Comparison of ENCODE assay signal across 8 mouse cellular contexts in the genomic region with DNA sequence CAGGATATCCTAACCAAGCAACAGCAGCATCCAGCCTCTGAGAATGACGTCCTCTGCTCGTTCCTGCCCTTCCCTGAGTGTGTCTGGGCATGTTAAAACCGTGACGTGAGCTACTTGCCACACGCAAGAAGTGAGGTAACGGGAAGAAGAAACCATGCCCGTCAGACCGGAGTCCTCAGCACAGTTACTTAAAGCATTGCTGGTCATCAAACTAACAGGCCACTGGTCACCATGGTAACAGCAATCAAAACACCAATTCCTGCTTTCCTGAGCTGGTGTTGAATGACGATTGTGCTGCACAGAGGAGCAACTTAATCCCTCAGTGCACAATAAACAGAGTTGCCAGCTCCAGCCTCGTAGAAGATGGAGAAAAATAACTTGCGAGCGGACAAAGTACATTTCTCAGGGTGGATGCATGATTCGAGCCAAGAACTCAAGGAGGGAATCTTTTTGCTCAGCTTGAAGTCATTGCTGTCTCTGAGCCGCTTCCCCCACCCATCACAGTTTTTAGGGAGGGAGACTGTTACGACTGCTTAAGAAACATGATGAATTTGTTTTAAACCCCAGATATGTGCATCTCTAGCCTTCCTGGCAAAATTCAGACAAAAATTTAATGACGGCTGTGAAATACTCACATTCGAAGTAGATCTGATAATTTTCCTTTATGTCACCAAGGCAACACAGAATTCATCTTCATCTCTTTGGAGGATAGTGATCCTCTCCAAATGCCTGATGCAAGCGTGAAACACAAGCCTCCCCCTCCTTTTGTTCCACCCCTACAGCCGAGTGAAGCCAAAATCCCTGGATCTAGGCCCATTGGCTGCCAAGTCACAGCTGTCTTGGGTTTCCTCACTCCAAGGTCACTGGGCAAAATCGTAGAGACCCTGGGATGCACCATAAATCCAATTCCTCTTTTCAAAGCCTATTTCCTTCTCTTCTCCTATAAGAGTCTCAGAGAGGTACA.
DNase-seq lines count a peak whose midpoint lies in the region; ATAC-seq lines count a peak whose summit lies in the region.

No protein-coding gene starts in this region.

- peaks cover 39% of the 10 kb centered on the region for H3K4me1 ChIP-seq in forebrain, embryonic 10.5 days
- H3K4me1 ChIP-seq in midbrain, embryonic 15.5 days = peaks cover 20% of the 10 kb centered on the region

- intact Hi-C loops in heart, postnatal 25 days (cut with DNase I) = no loop called here
- intact Hi-C loops in heart, postnatal 10 days (cut with DNase I) = no loop called here

- whole genome bisulfite sequencing in forebrain, embryonic 10.5 days = 31% methylated on average over 20 of the region's 20 CpGs
- 7% methylated on average over 20 of the region's 20 CpGs for WGBS in midbrain, embryonic 15.5 days

- H3K4me3 ChIP-seq in forebrain, embryonic 10.5 days = peak overlapping the region; percentile 31
- peak overlapping the region; percentile 2; the same call in 1 of the 2 replicates for H3K4me3 ChIP-seq in midbrain, embryonic 15.5 days

- peak; percentile 91 for ATAC-seq in midbrain, embryonic 15.5 days (replicated peaks)
- ATAC-seq in inflammation-experienced regulatory T-cells, adult 6 months = no peak

- H3K36me3 ChIP-seq in forebrain, embryonic 10.5 days (replicated peaks) = no peaks in the 10 kb centered on the region
- H3K36me3 ChIP-seq in midbrain, embryonic 15.5 days (replicated peaks) = no peaks in the 10 kb centered on the region

- no peaks in the 10 kb centered on the region for H3K27me3 ChIP-seq in forebrain, embryonic 10.5 days (ENCODE audit: poor library complexity, severe bottlenecking)
- H3K27me3 ChIP-seq in midbrain, embryonic 15.5 days (replicated peaks) = no peaks in the 10 kb centered on the region

- peak overlapping the region; percentile 61 for H3K27ac ChIP-seq in forebrain, embryonic 10.5 days
- peak overlapping the region; percentile 35 for H3K27ac ChIP-seq in midbrain, embryonic 15.5 days

- DNase-seq in heart, adult 11 months = peak; percentile 91
- no peak for DNase-seq in heart, postnatal 25 days (ENCODE audit: low spot score)
- DNase-seq in forebrain, embryonic 10.5 days (ENCODE audit: extremely low spot score, low spot score) = peak; percentile 67
- DNase-seq in heart, postnatal 10 days = peak; percentile 30 to 37
- DNase-seq in left cerebral cortex, adult 11 months (ENCODE audit: low spot score) = peak; percentile 31
- DNase-seq in ovary, postnatal 10 days (ENCODE audit: low spot score) = no peak

- no peak overlapping the region for H3K9ac ChIP-seq in midbrain, embryonic 15.5 days

- H3K9me3 ChIP-seq in forebrain, embryonic 10.5 days = no peaks in the 10 kb centered on the region
- no peaks in the 10 kb centered on the region for H3K9me3 ChIP-seq in midbrain, embryonic 15.5 days

- peak overlapping the region; percentile 37 for H3K4me2 ChIP-seq in midbrain, embryonic 15.5 days

Comparison
In these comparisons a context has a peak if more than half of its experiments do, and no peak if none do; other contexts are left out.
1. DNase-seq: peak in heart, adult 11 months (single experiment), forebrain, embryonic 10.5 days (single experiment), heart, postnatal 10 days (2 of 2) and left cerebral cortex, adult 11 months (single experiment); none in heart, postnatal 25 days (single experiment) and ovary, postnatal 10 days (single experiment).